Comparison of ENCODE assay signal across 11 mouse cellular contexts in genomic region chr6:14583829-14584228, GRCm38 (mm10).
"Had no signal": no experiment of that assay in that cellular context is flagged by ENCODE, and none has a peak within 500 bp of the region (broad histone marks: within the 10 kb centered on the region; RNA-seq: fewer than 3 reads in every experiment).

No protein-coding gene starts in this region.

- ATAC-seq: midbrain, embryonic 13.5 days had no signal

- H3K9ac ChIP-seq: liver, embryonic 14.5 days; midbrain, embryonic 13.5 days; neural tube, embryonic 15.5 days; stomach, embryonic 15.5 days had no signal

- H3K27me3 ChIP-seq: midbrain, embryonic 13.5 days; neural tube, embryonic 15.5 days; stomach, embryonic 15.5 days had no signal

- H3K4me2 ChIP-seq: midbrain, embryonic 13.5 days; neural tube, embryonic 15.5 days; stomach, embryonic 15.5 days had no signal

- H3K4me1 ChIP-seq: midbrain, embryonic 13.5 days; neural tube, embryonic 15.5 days; stomach, embryonic 15.5 days had no signal

- H3K27ac ChIP-seq: layer of hippocampus, adult 2 months; liver, embryonic 14.5 days; midbrain, embryonic 13.5 days; neural tube, embryonic 15.5 days; stomach, embryonic 15.5 days had no signal

- H3K36me3 ChIP-seq: midbrain, embryonic 13.5 days; neural tube, embryonic 15.5 days; stomach, embryonic 15.5 days had no signal

- DNase-seq: kidney, adult 18-20 months; kidney, postnatal 10 days; kidney, postnatal 4 days; lung, adult 18-20 months; thymus, postnatal 36 days had no signal

- H3K9me3 ChIP-seq: midbrain, embryonic 13.5 days; neural tube, embryonic 15.5 days; stomach, embryonic 15.5 days had no signal

- H3K4me3 ChIP-seq: layer of hippocampus, adult 2 months; midbrain, embryonic 13.5 days; myocyte; neural tube, embryonic 15.5 days; stomach, embryonic 15.5 days had no signal
